Mouse (Mus musculus) spleen, adult 2 months (tissue): ENCODE data around the gene Ppif. TPM values are rescaled to one million over a fixed set of nuclear protein-coding genes. Genes with fewer than 3 reads are reported as not detected.
A peak's percentile ranks its signal among the peaks of the same experiment; 100 is the strongest.

Experiments
- DNase-seq, 2 experiments: peaks; one replicate each; pipeline versions ENCODE4 v3.0.0 to v3.0.0-alpha.2; 2012 to 2021; ENCODE audit warnings: low spot score in 2 of 2, low read depth in 1 of 2
- H3K27ac ChIP-seq: fragments of 200-500 bp; 2 replicates; pipeline ENCODE4 v1.5.1; 2012; ENCODE audit warnings: low read length, inconsistent platforms; ENCODE audit not compliant: insufficient read depth
- H3K27me3 ChIP-seq: fragments of 200-500 bp; 2 replicates; pipeline ENCODE4 v1.6.1; 2012; ENCODE audit warnings: mild to moderate bottlenecking, moderate library complexity, low read length, inconsistent platforms; ENCODE audit not compliant: control insufficient read depth, insufficient read depth
- H3K36me3 ChIP-seq: fragments of 200-500 bp; 2 replicates; pipeline ENCODE4 v1.6.1; 2012; ENCODE audit warnings: mild to moderate bottlenecking, low read length, inconsistent platforms; ENCODE audit not compliant: control insufficient read depth, insufficient read depth
- H3K4me1 ChIP-seq: fragments of 200-500 bp; 2 replicates; pipeline ENCODE4 v1.6.1; 2011; ENCODE audit warnings: inconsistent platforms; ENCODE audit not compliant: control insufficient read depth, insufficient read depth, insufficient read length
- H3K4me3 ChIP-seq: fragments of 200-500 bp; 2 replicates; pipeline ENCODE4 v1.5.1; 2011; ENCODE audit warnings: mild to moderate bottlenecking, inconsistent platforms; ENCODE audit not compliant: insufficient read depth, insufficient read length; ENCODE audit errors: extremely low read depth
- CTCF ChIP-seq: fragments of 200-500 bp; IDR thresholded peaks from 2 replicates; pipeline ENCODE4 v1.5.1; 2011; ENCODE audit warnings: mild to moderate bottlenecking, inconsistent platforms; ENCODE audit not compliant: insufficient read depth, insufficient read length, insufficient replicate concordance; ENCODE audit errors: extremely low read depth
- POLR2A ChIP-seq: fragments of 200-500 bp; IDR thresholded peaks from 2 replicates; pipeline ENCODE4 v1.6.1; 2011; ENCODE audit warnings: low read depth, low read length, inconsistent platforms
- WGBS: fragments of 180-500 bp; shearing (Covaris S2); methylation state at CpG from one replicate; pipeline ENCODE4 v1.1.7; 2018; 5-methylcytosine and 5-hydroxymethylcytosine counted together
- polyA plus RNA-seq: library from polyadenylated mRNA; depleted of rRNA; stranded (reverse); fragments of >200 nt; gene quantifications from 2 replicates; pipeline ENCODE4 v1.2.3, GENCODE M21; 2012

The Ppif gene
- polyA plus RNA-seq, 1 experiment: 50.4 TPM

GRCm38 (mm10) chr14:25734736-25735716, 41.1 kb downstream of the Ppif start:
- H3K36me3 ChIP-seq: peaks cover 2% of the 10 kb centered on the region; the same call in 1 of the 2 replicates
- no peak for TF ChIP-seq POLR2A
- TF ChIP-seq CTCF: no peak
- H3K4me1 ChIP-seq: no peaks in the 10 kb centered on the region
- H3K4me3 ChIP-seq: no peak overlapping the region
- peak overlapping the region; percentile 4; the same call in 1 of the 2 replicates for H3K27ac ChIP-seq
- H3K27me3 ChIP-seq: no peaks in the 10 kb centered on the region
- 60% methylated on average over 17 of the region's 17 CpGs for WGBS
- no peak for DNase-seq

GRCm38 (mm10) chr14:25736140-25736539, 42.2 kb downstream of the Ppif start:
- Histone ChIP-seq H3K4me1 (no peaks in the 10 kb centered on the region), H3K36me3 (peaks cover 2% of the 10 kb centered on the region; the same call in 1 of the 2 replicates), H3K4me3 (no peak overlapping the region), H3K27me3 (no peaks in the 10 kb centered on the region), H3K27ac (no peak overlapping the region)
- no peak for DNase-seq
- 68% methylated on average over 3 of the region's 3 CpGs for WGBS
- no peak for TF ChIP-seq POLR2A
- TF ChIP-seq CTCF: no peak

GRCm38 (mm10) chr14:25736589-25736988, 42.6 kb downstream of the Ppif start:
- WGBS: 66% methylated on average over 6 of the region's 6 CpGs
- Histone ChIP-seq H3K4me1 (no peaks in the 10 kb centered on the region), H3K27me3 (no peaks in the 10 kb centered on the region), H3K27ac (no peak overlapping the region), H3K36me3 (peaks cover 2% of the 10 kb centered on the region; the same call in 1 of the 2 replicates), H3K4me3 (no peak overlapping the region)
- DNase-seq: no peak
- no peak for TF ChIP-seq CTCF
- TF ChIP-seq POLR2A: no peak

GRCm38 (mm10) chr14:25738591-25739001, 44.6 kb downstream of the Ppif start:
- WGBS: 91% methylated on average over 14 of the region's 14 CpGs
- Histone ChIP-seq H3K27me3 (no peaks in the 10 kb centered on the region), H3K36me3 (peaks cover 2% of the 10 kb centered on the region; the same call in 1 of the 2 replicates), H3K4me3 (no peak overlapping the region), H3K27ac (no peak overlapping the region), H3K4me1 (peaks cover 2% of the 10 kb centered on the region; the same call in 1 of the 2 replicates)
- DNase-seq: no peak
- TF ChIP-seq POLR2A (no peak), CTCF (no peak)

- 91% methylated on average over 3 of the region's 4 CpGs for WGBS
- H3K36me3 ChIP-seq: peaks cover 2% of the 10 kb centered on the region; the same call in 1 of the 2 replicates
- no peak for DNase-seq
Measured at GRCm38 (mm10) chr14:25739957-25740565, 46.1 kb downstream of the Ppif start.

GRCm38 (mm10) chr14:25741211-25741610, 47.3 kb downstream of the Ppif start:
- Histone ChIP-seq H3K4me3 (no peak overlapping the region), H3K27ac (no peak overlapping the region), H3K27me3 (no peaks in the 10 kb centered on the region), H3K4me1 (peaks cover 15% of the 10 kb centered on the region; the same call in 1 of the 2 replicates), H3K36me3 (peaks cover 2% of the 10 kb centered on the region; the same call in 1 of the 2 replicates)
- DNase-seq: no peak
- WGBS: 94% methylated on average over 3 of the region's 3 CpGs
- TF ChIP-seq POLR2A (no peak), CTCF (no peak)

More at GRCm38 (mm10) chr14:25739957-25740565, 46.1 kb downstream of the Ppif start:
- Histone ChIP-seq H3K4me3 (no peak overlapping the region), H3K27ac (no peak overlapping the region), H3K27me3 (no peaks in the 10 kb centered on the region), H3K4me1 (peaks cover 4% of the 10 kb centered on the region; the same call in 1 of the 2 replicates)
- TF ChIP-seq CTCF (no peak), POLR2A (no peak)
